Mouse (Mus musculus) intestine, postnatal 0 days (tissue): ENCODE results near the gene Hbq1b. TPM values are rescaled to one million over a fixed set of nuclear protein-coding genes. Genes with fewer than 3 reads are reported as not detected.
A peak's percentile ranks its signal among the peaks of the same experiment; 100 is the strongest.

ENCODE experiments used
- ATAC-seq: fragments of 200-750 bp; cut with Nextera tagmentation; 2 replicates; pipeline ENCODE4 v1.8.0; 2017; ENCODE audit warnings: mild to moderate bottlenecking, moderate TSS enrichment, moderate library complexity
- H3K27ac ChIP-seq: fragments of 300-500 bp; sonication (generic); 2 replicates; pipeline ENCODE4 v1.5.1; 2014; ENCODE audit warnings: mild to moderate bottlenecking, low read depth, low read length, moderate library complexity
- H3K27me3 ChIP-seq: fragments of 300-500 bp; sonication (generic); replicated peaks from 2 replicates; pipeline ENCODE4 v1.6.1; 2014; ENCODE audit warnings: low read length, mixed read lengths; ENCODE audit not compliant: control insufficient read depth, insufficient read depth
- H3K36me3 ChIP-seq: fragments of 300-500 bp; sonication (generic); 2 replicates; pipeline ENCODE4 v1.6.1; 2014; ENCODE audit warnings: mild to moderate bottlenecking, moderate library complexity; ENCODE audit not compliant: control insufficient read depth, insufficient read depth
- H3K4me1 ChIP-seq: fragments of 300-500 bp; sonication (generic); replicated peaks from 2 replicates; pipeline ENCODE4 v1.6.1; 2014; ENCODE audit warnings: antibody characterized with exemption, low read length, mixed read lengths; ENCODE audit not compliant: control insufficient read depth, insufficient read depth
- H3K4me2 ChIP-seq: fragments of 300-500 bp; sonication (generic); replicated peaks from 2 replicates; pipeline ENCODE4 v1.6.1; 2014; ENCODE audit warnings: low read depth, mild to moderate bottlenecking, moderate library complexity
- H3K4me3 ChIP-seq: fragments of 300-500 bp; sonication (generic); 2 replicates; pipeline ENCODE4 v1.5.1; 2014; ENCODE audit warnings: low read depth, low read length
- H3K9ac ChIP-seq: fragments of 300-500 bp; sonication (generic); 2 replicates; pipeline ENCODE4 v1.6.1; 2014; ENCODE audit warnings: mild to moderate bottlenecking, low read depth, low read length
- H3K9me3 ChIP-seq: fragments of 300-500 bp; sonication (generic); 2 replicates; pipeline ENCODE4 v1.6.1; 2016; ENCODE audit warnings: mixed run types; ENCODE audit not compliant: control insufficient read depth
- CTCF ChIP-seq: sonication (generic); IDR thresholded peaks from 2 replicates; pipeline ENCODE4 v1.5.1; 2016; ENCODE audit warnings: low read depth, mild to moderate bottlenecking, control low read depth, antibody characterized with exemption, moderate library complexity
- WGBS: fragments of 180-500 bp; shearing (Covaris S2); extraction: QIAGEN DNeasy Blood & Tissue Kit; methylation state at CpG from one replicate; pipeline ENCODE4 v1.1.7; 2014; 5-methylcytosine and 5-hydroxymethylcytosine counted together
- polyA plus RNA-seq: library from polyadenylated mRNA; unstranded; fragments of >200 nt; fragmentation: Nextera tagmentation; extraction: Ambion mirVana; gene quantifications from 2 replicates; pipeline ENCODE4 v1.2.1, GENCODE M21; 2015

Hbq1b gene
- polyA plus RNA-seq, 1 experiment from 2014 or later: not detected

DNA sequence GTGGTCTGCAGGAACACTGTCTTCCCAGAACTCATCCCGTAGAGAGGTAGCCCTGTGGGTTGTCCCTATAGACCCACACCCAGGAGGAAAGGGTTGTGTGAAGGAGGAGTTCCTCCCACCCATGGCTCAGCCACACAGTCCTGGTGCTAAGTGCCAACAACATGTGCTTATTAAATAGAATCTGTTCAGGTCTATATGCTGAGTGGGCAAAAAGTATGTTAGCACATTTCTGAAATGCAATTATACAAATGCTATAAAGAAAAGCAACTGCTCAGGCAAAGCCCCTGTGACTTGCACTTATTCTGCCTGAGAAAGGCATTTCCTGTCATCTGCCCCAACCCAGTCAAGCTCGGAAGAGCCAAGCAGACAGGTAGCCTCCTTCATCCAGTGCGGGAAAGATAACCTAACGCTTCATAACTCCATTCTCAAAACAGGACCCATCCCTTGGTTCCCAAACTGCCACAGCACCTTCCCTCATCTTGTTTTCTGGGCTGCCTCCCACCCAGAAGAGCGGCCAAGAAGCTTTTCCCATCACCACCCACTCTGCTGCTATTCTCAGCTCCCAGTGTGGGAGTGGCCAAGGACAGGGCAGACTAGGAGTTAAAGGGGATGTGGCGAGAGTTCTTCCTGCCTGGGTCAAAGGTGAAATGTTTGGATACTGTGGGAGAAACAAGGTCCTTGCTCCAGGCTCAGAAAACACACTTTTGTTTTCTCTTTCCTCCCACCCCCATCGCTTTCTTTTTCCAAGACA lies 43.4 kb upstream of the Hbq1b start:
- TF ChIP-seq CTCF: no peak
- peaks cover 58% of the 10 kb centered on the region for H3K36me3 ChIP-seq
- ATAC-seq: no peak
- no peaks in the 10 kb centered on the region for H3K27me3 ChIP-seq
- H3K4me2 ChIP-seq: no peak overlapping the region
- H3K9me3 ChIP-seq: no peaks in the 10 kb centered on the region
- H3K27ac ChIP-seq: no peak overlapping the region; the same call in 1 of the 2 replicates
- H3K4me3 ChIP-seq: no peak overlapping the region
- no peak overlapping the region for H3K9ac ChIP-seq
- H3K4me1 ChIP-seq: peaks cover 2% of the 10 kb centered on the region; the same call in 1 of the 2 replicates
- WGBS: 65% methylated on average over 7 of the region's 7 CpGs

GRCm38 (mm10) chr11:32244064-32244463 lies 42.7 kb upstream of the Hbq1b start:
- Histone ChIP-seq H3K4me1 (peaks cover 2% of the 10 kb centered on the region; the same call in 1 of the 2 replicates), H3K9ac (no peak overlapping the region), H3K27me3 (no peaks in the 10 kb centered on the region), H3K4me2 (no peak overlapping the region), H3K4me3 (no peak overlapping the region), H3K27ac (no peak overlapping the region; the same call in 1 of the 2 replicates), H3K36me3 (peaks cover 57% of the 10 kb centered on the region), H3K9me3 (no peaks in the 10 kb centered on the region)
- no peak for ATAC-seq
- 71% methylated on average over 3 of the region's 3 CpGs for WGBS
- TF ChIP-seq CTCF: no peak

DNA sequence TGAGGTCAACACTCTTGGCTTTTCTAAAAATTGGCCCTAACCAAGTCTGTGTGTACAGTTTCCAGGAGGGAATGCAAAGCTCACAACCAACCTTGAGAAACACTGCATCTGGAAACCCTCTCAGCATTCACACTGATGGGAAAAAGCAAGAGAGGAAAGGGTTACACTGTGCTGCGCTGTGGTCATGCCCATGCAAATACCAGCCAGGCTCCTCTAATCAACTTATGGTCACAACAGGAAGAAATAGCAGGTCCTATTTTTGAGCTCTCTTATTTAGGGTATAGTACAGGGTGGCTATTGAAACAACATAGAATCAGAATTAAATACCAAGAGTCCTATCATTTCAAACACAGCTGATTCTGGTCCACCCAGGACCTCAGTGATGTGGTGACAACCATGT lies 42.1 kb upstream of the Hbq1b start:
- Histone ChIP-seq H3K9me3 (no peaks in the 10 kb centered on the region), H3K9ac (no peak overlapping the region), H3K4me3 (no peak overlapping the region), H3K4me2 (no peak overlapping the region), H3K4me1 (peaks cover 2% of the 10 kb centered on the region; the same call in 1 of the 2 replicates), H3K27me3 (no peaks in the 10 kb centered on the region), H3K27ac (no peak overlapping the region), H3K36me3 (peaks cover 58% of the 10 kb centered on the region)
- TF ChIP-seq CTCF: no peak
- no peak for ATAC-seq
- 87% methylated on average over 1 of the region's 1 CpGs for WGBS

DNA sequence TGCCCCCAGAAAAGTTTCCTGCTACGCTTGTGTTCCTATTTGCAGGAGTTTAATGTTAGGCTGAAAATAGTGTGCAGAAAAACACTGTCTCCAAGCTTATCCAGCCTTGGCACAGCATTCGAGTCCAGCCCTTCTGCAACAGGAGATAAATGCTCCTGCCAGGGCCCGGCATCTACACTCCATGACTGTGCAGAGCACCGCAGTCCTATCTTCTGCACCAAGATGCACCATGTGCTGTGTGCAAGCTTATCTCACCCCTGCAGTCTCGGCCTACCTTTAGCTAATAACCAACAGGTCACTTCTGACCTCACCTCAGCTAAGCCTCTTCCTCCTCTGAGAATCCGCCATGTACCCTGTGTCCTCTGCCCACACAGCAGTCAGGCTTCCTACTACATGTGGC lies 41.2 kb upstream of the Hbq1b start:
- Histone ChIP-seq H3K4me3 (no peak overlapping the region), H3K9ac (no peak overlapping the region), H3K36me3 (peaks cover 59% of the 10 kb centered on the region), H3K9me3 (no peaks in the 10 kb centered on the region), H3K4me1 (peaks cover 2% of the 10 kb centered on the region; the same call in 1 of the 2 replicates), H3K4me2 (no peak overlapping the region), H3K27me3 (no peaks in the 10 kb centered on the region), H3K27ac (no peak overlapping the region)
- ATAC-seq: peak; percentile 28; the same call in 1 of the 2 replicates
- WGBS: 90% methylated on average over 6 of the region's 6 CpGs
- TF ChIP-seq CTCF: no peak

- Histone ChIP-seq H3K4me3 (no peak overlapping the region), H3K4me2 (no peak overlapping the region), H3K27me3 (no peaks in the 10 kb centered on the region), H3K27ac (no peak overlapping the region), H3K9ac (no peak overlapping the region), H3K36me3 (peaks cover 51% of the 10 kb centered on the region), H3K9me3 (no peaks in the 10 kb centered on the region), H3K4me1 (no peaks in the 10 kb centered on the region; the same call in 1 of the 2 replicates)
- TF ChIP-seq CTCF: peak; percentile 36
- no peak for ATAC-seq
Observed at GRCm38 (mm10) chr11:32247068-32247467, 39.7 kb upstream of the Hbq1b start.

GRCm38 (mm10) chr11:32248350-32248749 lies 38.4 kb upstream of the Hbq1b start:
- no peak for ATAC-seq
- Histone ChIP-seq H3K27me3 (no peaks in the 10 kb centered on the region), H3K4me2 (no peak overlapping the region), H3K4me1 (no peaks in the 10 kb centered on the region), H3K36me3 (peaks cover 49% of the 10 kb centered on the region), H3K9ac (no peak overlapping the region), H3K9me3 (no peaks in the 10 kb centered on the region), H3K27ac (no peak overlapping the region), H3K4me3 (no peak overlapping the region)
- WGBS: 77% methylated on average over 3 of the region's 3 CpGs
- TF ChIP-seq CTCF: no peak
